In the genomic region with DNA sequence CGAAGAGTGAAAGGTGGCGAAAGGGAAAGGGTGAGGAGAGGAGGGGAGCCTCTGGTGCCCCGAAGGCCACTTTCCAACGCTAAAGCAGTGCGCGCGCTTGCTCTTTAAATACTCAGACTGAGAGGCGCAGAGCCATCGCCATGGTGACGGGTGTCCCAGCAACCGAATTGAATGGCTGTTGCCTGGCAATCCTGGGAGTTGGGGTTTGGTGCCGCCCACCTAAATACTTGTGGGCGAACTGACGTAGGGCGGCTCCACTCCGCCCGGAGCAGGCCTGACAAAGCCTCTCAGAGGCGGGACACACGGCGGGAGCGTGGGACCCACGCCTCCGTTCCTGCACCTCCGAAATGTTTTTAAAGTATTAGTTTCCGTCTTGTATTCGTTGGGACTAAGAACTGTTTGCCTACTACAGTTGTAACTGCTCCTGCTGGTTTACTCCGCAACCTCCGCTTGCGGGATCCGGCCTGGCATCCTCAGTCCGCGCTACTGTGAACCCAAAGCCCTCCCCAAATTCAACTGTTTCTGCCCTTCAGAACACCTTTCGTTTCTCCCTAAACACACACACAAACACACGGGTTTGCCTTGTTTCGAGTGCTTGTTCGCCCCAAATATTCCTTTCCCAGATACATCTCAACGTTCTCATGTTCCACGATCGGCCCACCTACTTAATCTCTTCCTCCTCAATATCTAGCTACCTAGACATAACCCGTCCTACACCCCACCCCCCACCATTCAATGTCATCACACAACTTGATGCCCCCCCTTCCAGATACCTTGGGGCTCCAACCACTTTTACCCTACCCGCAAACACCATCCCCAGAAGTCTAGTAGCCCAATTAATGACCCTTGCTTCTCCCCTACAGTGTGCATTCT, we compare ENCODE assay signal across 8 mouse cellular contexts. TPM values are rescaled to one million over a fixed set of nuclear protein-coding genes. Genes with fewer than 3 reads are reported as not detected.
DNase-seq lines count a peak whose midpoint lies in the region; ATAC-seq lines count a peak whose summit lies in the region.

No protein-coding gene starts in this region.

- WGBS in heart, embryonic 13.5 days: 3% methylated on average over 41 of the region's 41 CpGs
- WGBS in kidney, embryonic 15.5 days: 3% methylated on average over 41 of the region's 41 CpGs
- WGBS in midbrain, embryonic 16.5 days: under 1% methylated on average over 41 of the region's 41 CpGs
- WGBS in stomach, embryonic 15.5 days: 4% methylated on average over 41 of the region's 41 CpGs

- no peaks in the 10 kb centered on the region; the same call in 1 of the 2 replicates for H3K9me3 ChIP-seq in erythroblast, embryonic 14.5 days (ENCODE audit: control insufficient read depth, low read length)
- no peaks in the 10 kb centered on the region for H3K9me3 ChIP-seq in heart, embryonic 13.5 days
- H3K9me3 ChIP-seq in kidney, embryonic 15.5 days (replicated peaks): no peaks in the 10 kb centered on the region
- no peaks in the 10 kb centered on the region for H3K9me3 ChIP-seq in midbrain, embryonic 16.5 days (replicated peaks; ENCODE audit: control insufficient read depth, low read length, poor library complexity, severe bottlenecking)
- H3K9me3 ChIP-seq in stomach, embryonic 15.5 days: no peaks in the 10 kb centered on the region

- peaks cover 18% of the 10 kb centered on the region for H3K4me1 ChIP-seq in erythroblast, embryonic 14.5 days (ENCODE audit: control insufficient read depth)
- peaks cover 22% of the 10 kb centered on the region for H3K4me1 ChIP-seq in heart, embryonic 13.5 days
- peaks cover 52% of the 10 kb centered on the region for H3K4me1 ChIP-seq in kidney, embryonic 15.5 days
- H3K4me1 ChIP-seq in midbrain, embryonic 16.5 days (ENCODE audit: control insufficient read depth, insufficient read depth, low read length): peaks cover 47% of the 10 kb centered on the region
- peaks cover 27% of the 10 kb centered on the region for H3K4me1 ChIP-seq in stomach, embryonic 15.5 days

- peak overlapping the region; percentile 78 for H3K4me2 ChIP-seq in heart, embryonic 13.5 days
- H3K4me2 ChIP-seq in kidney, embryonic 15.5 days: peak overlapping the region; percentile 80
- H3K4me2 ChIP-seq in midbrain, embryonic 16.5 days (ENCODE audit: low read length): peak overlapping the region; percentile 78
- H3K4me2 ChIP-seq in stomach, embryonic 15.5 days: peak overlapping the region; percentile 82

- ATAC-seq in heart, embryonic 13.5 days (ENCODE audit: extremely low read depth, insufficient number of reproducible peaks, low FRiP score, low TSS enrichment): peak; percentile 55; the same call in 1 of the 2 replicates
- peak; percentile 80 for ATAC-seq in kidney, embryonic 15.5 days (replicated peaks; ENCODE audit: low FRiP score)
- ATAC-seq in midbrain, embryonic 16.5 days: peak; percentile 72
- ATAC-seq in stomach, embryonic 15.5 days (ENCODE audit: insufficient read depth, low FRiP score, low read depth): peak; percentile 74

- H3K4me3 ChIP-seq in erythroblast, embryonic 14.5 days (replicated peaks): peak overlapping the region; percentile 58
- peak overlapping the region; percentile 57 for H3K4me3 ChIP-seq in heart, embryonic 13.5 days
- H3K4me3 ChIP-seq in kidney, embryonic 15.5 days (replicated peaks): peak overlapping the region; percentile 45
- H3K4me3 ChIP-seq in midbrain, embryonic 16.5 days (ENCODE audit: low read depth, low read length): peak overlapping the region; percentile 43
- peak overlapping the region; percentile 46 for H3K4me3 ChIP-seq in stomach, embryonic 15.5 days (replicated peaks)

- H3K27me3 ChIP-seq in erythroblast, embryonic 14.5 days (ENCODE audit: control insufficient read depth): peaks cover 90% of the 10 kb centered on the region
- peaks cover 66% of the 10 kb centered on the region for H3K27me3 ChIP-seq in heart, embryonic 13.5 days (replicated peaks)
- H3K27me3 ChIP-seq in kidney, embryonic 15.5 days: peaks cover 13% of the 10 kb centered on the region
- no peaks in the 10 kb centered on the region for H3K27me3 ChIP-seq in midbrain, embryonic 16.5 days (ENCODE audit: control insufficient read depth, insufficient read depth, low read depth, low read length)
- H3K27me3 ChIP-seq in stomach, embryonic 15.5 days (replicated peaks): no peaks in the 10 kb centered on the region

- DNase-seq in B cell, adult 2 months: peak; percentile 64
- peak; percentile 85 for DNase-seq in adrenal gland, adult 8-10 months
- DNase-seq in liver: peak; percentile 70

- H3K27ac ChIP-seq in heart, embryonic 13.5 days (replicated peaks): 0 out of 2 replicates have a peak overlapping the region, but pooled peaks have one; percentile 6
- peak overlapping the region; percentile 77; the same call in 1 of the 2 replicates for H3K27ac ChIP-seq in kidney, embryonic 15.5 days
- H3K27ac ChIP-seq in midbrain, embryonic 16.5 days (ENCODE audit: low read length): peak overlapping the region; percentile 90
- peak overlapping the region; percentile 60 for H3K27ac ChIP-seq in stomach, embryonic 15.5 days

- H3K9ac ChIP-seq in heart, embryonic 13.5 days: peak overlapping the region; percentile 76
- peak overlapping the region; percentile 39; the same call in 1 of the 2 replicates for H3K9ac ChIP-seq in kidney, embryonic 15.5 days
- peak overlapping the region; percentile 69 for H3K9ac ChIP-seq in midbrain, embryonic 16.5 days (ENCODE audit: low read depth, low read length)
- no peak overlapping the region for H3K9ac ChIP-seq in stomach, embryonic 15.5 days

- no peaks in the 10 kb centered on the region for H3K36me3 ChIP-seq in erythroblast, embryonic 14.5 days (ENCODE audit: control insufficient read depth)
- H3K36me3 ChIP-seq in heart, embryonic 13.5 days: 0 out of 2 replicates have a peak, but pooled peaks cover 8% of the 10 kb centered on the region
- peaks cover 9% of the 10 kb centered on the region; the same call in 1 of the 2 replicates for H3K36me3 ChIP-seq in kidney, embryonic 15.5 days
- no peaks in the 10 kb centered on the region for H3K36me3 ChIP-seq in midbrain, embryonic 16.5 days (ENCODE audit: control insufficient read depth, insufficient read depth, low read length)
- H3K36me3 ChIP-seq in stomach, embryonic 15.5 days: no peaks in the 10 kb centered on the region

RNA-seq across cellular contexts. Expression of a gene that starts 0.7 kb away (rescaled TPM):
- total RNA-seq in adrenal gland, adult 8-10 months (2022): 100 to 1,000 TPM; 138 to 169 (median 152) TPM
- 29.8 and 31.7 TPM in 2 replicates for polyA plus RNA-seq in erythroblast, embryonic 14.5 days (2012)
- 125 and 126 TPM in 2 replicates for polyA plus RNA-seq in heart, embryonic 13.5 days (2015; fragmentation: Nextera tagmentation; extraction: Ambion mirVana)
- 211 and 219 TPM in 2 replicates for polyA plus RNA-seq in kidney, embryonic 15.5 days (2015; fragmentation: Nextera tagmentation; extraction: Ambion mirVana)
- polyA plus RNA-seq in midbrain, embryonic 16.5 days (2015; fragmentation: Nextera tagmentation; extraction: Ambion mirVana): 145 and 150 TPM in 2 replicates
- polyA plus RNA-seq in stomach, embryonic 15.5 days (2015; fragmentation: Nextera tagmentation; extraction: Ambion mirVana): 197 and 199 TPM in 2 replicates

RNA-seq across cellular contexts. Expression of a gene that starts 1.3 kb away (rescaled TPM):
- total RNA-seq in adrenal gland, adult 8-10 months (2022): under 1 TPM in 3 of 4 experiments, not detected in 1; 0.22 to 0.96 (median 0.65) TPM
- polyA plus RNA-seq in erythroblast, embryonic 14.5 days (2012): not detected in 2 replicates
- 0.59 and 1.1 TPM in 2 replicates for polyA plus RNA-seq in heart, embryonic 13.5 days (2015; fragmentation: Nextera tagmentation; extraction: Ambion mirVana)
- polyA plus RNA-seq in kidney, embryonic 15.5 days (2015; fragmentation: Nextera tagmentation; extraction: Ambion mirVana): 12.0 and 12.3 TPM in 2 replicates
- polyA plus RNA-seq in midbrain, embryonic 16.5 days (2015; fragmentation: Nextera tagmentation; extraction: Ambion mirVana): 0.57 and 1.5 TPM in 2 replicates
- 64.2 and 89.1 TPM in 2 replicates for polyA plus RNA-seq in stomach, embryonic 15.5 days (2015; fragmentation: Nextera tagmentation; extraction: Ambion mirVana)

RNA-seq across cellular contexts. Expression of a gene that starts 12.6 kb away (rescaled TPM):
- 1 to 10 TPM; 4.1 to 8.6 (median 7.8) TPM for total RNA-seq in adrenal gland, adult 8-10 months (2022)
- polyA plus RNA-seq in erythroblast, embryonic 14.5 days (2012): 0.03 and 0.04 TPM in 2 replicates
- 15.6 and 16.2 TPM in 2 replicates for polyA plus RNA-seq in heart, embryonic 13.5 days (2015; fragmentation: Nextera tagmentation; extraction: Ambion mirVana)
- 14.9 and 20.5 TPM in 2 replicates for polyA plus RNA-seq in kidney, embryonic 15.5 days (2015; fragmentation: Nextera tagmentation; extraction: Ambion mirVana)
- 52.2 and 53.6 TPM in 2 replicates for polyA plus RNA-seq in midbrain, embryonic 16.5 days (2015; fragmentation: Nextera tagmentation; extraction: Ambion mirVana)
- 29.0 and 29.2 TPM in 2 replicates for polyA plus RNA-seq in stomach, embryonic 15.5 days (2015; fragmentation: Nextera tagmentation; extraction: Ambion mirVana)

RNA-seq across cellular contexts. Expression of a gene that starts 18.2 kb away (rescaled TPM):
- 100 to 1,000 TPM; 131 to 144 (median 135) TPM for total RNA-seq in adrenal gland, adult 8-10 months (2022)
- 4.0 and 4.8 TPM in 2 replicates for polyA plus RNA-seq in erythroblast, embryonic 14.5 days (2012)
- 216 and 229 TPM in 2 replicates for polyA plus RNA-seq in heart, embryonic 13.5 days (2015; fragmentation: Nextera tagmentation; extraction: Ambion mirVana)
- 309 and 321 TPM in 2 replicates for polyA plus RNA-seq in kidney, embryonic 15.5 days (2015; fragmentation: Nextera tagmentation; extraction: Ambion mirVana)
- polyA plus RNA-seq in midbrain, embryonic 16.5 days (2015; fragmentation: Nextera tagmentation; extraction: Ambion mirVana): 195 TPM in 2 replicates
- polyA plus RNA-seq in stomach, embryonic 15.5 days (2015; fragmentation: Nextera tagmentation; extraction: Ambion mirVana): 374 and 406 TPM in 2 replicates

RNA-seq across cellular contexts. Expression of a gene that starts 18.6 kb away (rescaled TPM):
- total RNA-seq in adrenal gland, adult 8-10 months (2022): 1 to 10 TPM; 2.8 to 4.5 (median 3.8) TPM
- 0.02 TPM in 1 of 2 replicates, not detected in the other for polyA plus RNA-seq in erythroblast, embryonic 14.5 days (2012)
- polyA plus RNA-seq in heart, embryonic 13.5 days (2015; fragmentation: Nextera tagmentation; extraction: Ambion mirVana): 0.70 and 0.76 TPM in 2 replicates
- 3.4 and 5.2 TPM in 2 replicates for polyA plus RNA-seq in kidney, embryonic 15.5 days (2015; fragmentation: Nextera tagmentation; extraction: Ambion mirVana)
- 90.3 and 91.2 TPM in 2 replicates for polyA plus RNA-seq in midbrain, embryonic 16.5 days (2015; fragmentation: Nextera tagmentation; extraction: Ambion mirVana)
- polyA plus RNA-seq in stomach, embryonic 15.5 days (2015; fragmentation: Nextera tagmentation; extraction: Ambion mirVana): 4.6 and 5.9 TPM in 2 replicates

Comparison
In these comparisons a context has a peak if more than half of its experiments do, and no peak if none do; other contexts are left out.
1. Peak in every context shown above with its lines: DNase-seq, ATAC-seq, H3K4me3 ChIP-seq and H3K27ac ChIP-seq.
2. H3K27ac ChIP-seq: peak in every context shown above with its lines; median percentile 90 in midbrain, embryonic 16.5 days; 77 in kidney, embryonic 15.5 days; 60 in stomach, embryonic 15.5 days; 6 in heart, embryonic 13.5 days.
3. RNA of a gene that starts 12.6 kb away (polyA plus RNA-seq): 52.2 to 53.6 TPM in midbrain, embryonic 16.5 days, 29.0 to 29.2 TPM in stomach, embryonic 15.5 days, 14.9 to 20.5 TPM in kidney, embryonic 15.5 days and 15.6 to 16.2 TPM in heart, embryonic 13.5 days; 0.03 to 0.04 TPM in erythroblast, embryonic 14.5 days; every median in the first group is over 10 times any median in the second.